21 mouse cellular contexts compared by ENCODE assay signal in the genomic region with DNA sequence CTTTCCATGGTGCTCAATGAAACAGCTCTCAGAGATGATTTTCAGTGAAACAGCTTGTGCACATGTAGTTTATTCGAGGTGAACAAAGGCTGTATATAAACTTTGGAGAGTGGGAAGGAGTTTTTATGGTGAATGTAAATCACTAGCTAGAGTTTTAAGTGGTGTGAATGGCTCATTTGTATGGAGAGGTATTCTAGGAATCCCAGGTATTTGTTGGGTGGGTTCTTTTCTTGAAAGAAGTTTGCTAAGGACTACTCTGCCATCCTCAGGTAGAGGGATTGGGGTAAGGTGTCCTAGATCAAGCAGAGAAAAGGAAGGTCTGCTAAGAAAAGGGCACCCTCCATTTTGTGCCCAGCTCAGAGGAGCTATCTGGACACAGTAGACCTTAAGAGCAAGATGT.
"Had no signal": no experiment of that assay in that cellular context is flagged by ENCODE, and none has a peak within 500 bp of the region (broad histone marks: within the 10 kb centered on the region; RNA-seq: fewer than 3 reads in every experiment).

No protein-coding gene starts in this region.

- H3K4me1 ChIP-seq: heart, embryonic 10.5 days; heart, embryonic 12.5 days; hindbrain, embryonic 10.5 days; hindbrain, embryonic 13.5 days; hindbrain, embryonic 15.5 days; liver, embryonic 13.5 days; liver, embryonic 15.5 days had no signal

- H3K27me3 ChIP-seq: heart, embryonic 12.5 days; hindbrain, embryonic 13.5 days; hindbrain, embryonic 15.5 days; liver, embryonic 13.5 days; liver, embryonic 15.5 days had no signal

- H3K4me3 ChIP-seq: heart, embryonic 10.5 days; heart, embryonic 12.5 days; hindbrain, embryonic 10.5 days; hindbrain, embryonic 13.5 days; hindbrain, embryonic 15.5 days; liver, embryonic 13.5 days; liver, embryonic 15.5 days had no signal

- H3K9me3 ChIP-seq: heart, embryonic 10.5 days; heart, embryonic 12.5 days; hindbrain, embryonic 10.5 days; hindbrain, embryonic 13.5 days; hindbrain, embryonic 15.5 days; liver, embryonic 13.5 days; liver, embryonic 15.5 days had no signal

- H3K9ac ChIP-seq: heart, embryonic 12.5 days; hindbrain, embryonic 13.5 days; hindbrain, embryonic 15.5 days; liver, embryonic 13.5 days; liver, embryonic 15.5 days had no signal

- DNase-seq: gastrocnemius, postnatal 14 days; heart, adult 18-20 months; heart, postnatal 10 days; heart, postnatal 4 days; kidney, adult 11 months; kidney, adult 8-10 months; kidney, postnatal 14 days; kidney, postnatal 36 days; layer of hippocampus, adult 9-11 months; layer of hippocampus, postnatal 36 days; liver; liver, embryonic 13.5 days had no signal

- H3K36me3 ChIP-seq: heart, embryonic 10.5 days; heart, embryonic 12.5 days; hindbrain, embryonic 10.5 days; hindbrain, embryonic 13.5 days; hindbrain, embryonic 15.5 days; liver, embryonic 13.5 days; liver, embryonic 15.5 days had no signal

- ATAC-seq: hindbrain, postnatal 0 days; intestine, embryonic 16.5 days had no signal

- H3K27ac ChIP-seq: heart, embryonic 10.5 days; hindbrain, embryonic 10.5 days; hindbrain, embryonic 13.5 days; hindbrain, embryonic 15.5 days; hindbrain, postnatal 0 days; liver, embryonic 13.5 days; liver, embryonic 15.5 days had no signal

- H3K4me2 ChIP-seq: heart, embryonic 12.5 days; hindbrain, embryonic 13.5 days; hindbrain, embryonic 15.5 days; liver, embryonic 11.5 days; liver, embryonic 13.5 days; liver, embryonic 15.5 days had no signal
